Mouse (Mus musculus): ENCODE measurements at regions not wholly inside any gene's neighbourhood (a gene's known extent, or its start where the extent isn't known, plus 50 kb on each side); places are given as distances from the start of the nearest gene placed in this dataset.

DNA sequence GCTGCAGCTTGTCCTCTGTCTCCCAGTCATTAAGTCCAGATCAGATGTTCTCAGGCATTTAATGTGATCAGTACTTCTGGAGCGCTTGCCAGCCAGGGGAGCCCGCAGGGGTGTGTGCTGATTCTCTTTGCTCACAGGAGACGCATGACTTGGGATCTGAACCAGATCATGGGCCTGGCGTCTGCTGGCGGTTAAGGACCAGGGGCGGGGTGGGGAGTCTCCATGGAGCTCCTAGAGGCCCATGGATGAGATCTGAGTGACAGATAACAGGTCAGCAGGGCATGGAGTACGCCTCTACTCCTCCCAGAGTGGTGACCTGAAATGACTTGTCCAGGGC is 136.7 kb upstream of the Hdac4 start:
- TF ChIP-seq CTCF (IDR thresholded peaks at IDR 0.05; ENCODE audit: control insufficient read depth, insufficient read depth, low read length): no peak
- no peak for TF ChIP-seq POLR2A (IDR thresholded peaks at IDR 0.05; ENCODE audit: borderline replicate concordance, control insufficient read depth, low read depth, low read length)
- 53% methylated on average over 7 of the region's 7 CpGs for WGBS

DNA sequence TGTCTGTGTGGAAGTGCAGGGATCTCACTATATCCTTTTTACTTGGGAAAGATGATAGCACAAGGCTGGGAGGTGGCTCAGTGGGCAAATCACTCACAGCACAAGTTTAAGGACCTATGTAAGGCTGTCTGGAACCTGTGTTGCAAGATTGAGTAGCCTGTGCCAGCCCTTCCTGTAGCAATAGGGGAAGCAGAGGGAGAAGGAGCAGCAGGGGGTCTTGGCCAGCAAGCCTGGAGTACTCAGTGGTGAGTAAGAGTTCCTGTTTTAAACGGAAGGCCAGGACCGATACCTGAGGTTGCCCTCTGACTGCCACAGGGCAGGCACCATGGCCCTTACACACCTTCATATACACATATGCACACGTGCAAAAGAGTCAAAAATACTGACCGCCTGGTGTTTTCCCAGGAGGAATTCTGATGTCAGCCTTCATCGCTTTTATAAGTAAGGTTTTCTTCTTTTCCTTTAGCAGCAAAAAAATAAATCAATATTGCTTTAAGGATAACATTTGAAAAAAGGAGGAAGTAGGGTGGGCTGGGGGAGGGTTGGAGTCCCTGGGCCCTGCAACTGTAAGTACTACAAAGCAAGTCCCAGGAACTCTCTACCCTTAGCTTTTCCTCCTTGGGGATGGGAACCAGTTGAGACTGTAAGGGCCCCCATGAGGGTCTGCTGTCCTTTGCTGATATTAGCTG is 136.2 kb upstream of the Hdac4 start:
- WGBS: 21% methylated on average over 5 of the region's 5 CpGs
- Histone ChIP-seq H3K4me3 (replicated peaks; ENCODE audit: control insufficient read depth, low read depth, low read length) (no peak overlapping the region), H3K27ac (ENCODE audit: control insufficient read depth, insufficient read depth, low read depth, low read length, poor library complexity) (no peak overlapping the region), H3K4me1 (ENCODE audit: control insufficient read depth, insufficient read depth, low read length) (no peaks in the 10 kb centered on the region; the same call in 1 of the 2 replicates)
- TF ChIP-seq CTCF (IDR thresholded peaks at IDR 0.05; ENCODE audit: control insufficient read depth, insufficient read depth, low read length) (no peak), POLR2A (IDR thresholded peaks at IDR 0.05; ENCODE audit: borderline replicate concordance, control insufficient read depth, low read depth, low read length) (no peak)

More for the DNA sequence above, 136.7 kb upstream of the Hdac4 start:
- H3K4me3 ChIP-seq (replicated peaks; ENCODE audit: control insufficient read depth, low read depth, low read length): no peak overlapping the region
- no peak overlapping the region for H3K27ac ChIP-seq (ENCODE audit: control insufficient read depth, insufficient read depth, low read depth, low read length, poor library complexity)
- H3K4me1 ChIP-seq (ENCODE audit: control insufficient read depth, insufficient read depth, low read length): no peaks in the 10 kb centered on the region; the same call in 1 of the 2 replicates

DNA sequence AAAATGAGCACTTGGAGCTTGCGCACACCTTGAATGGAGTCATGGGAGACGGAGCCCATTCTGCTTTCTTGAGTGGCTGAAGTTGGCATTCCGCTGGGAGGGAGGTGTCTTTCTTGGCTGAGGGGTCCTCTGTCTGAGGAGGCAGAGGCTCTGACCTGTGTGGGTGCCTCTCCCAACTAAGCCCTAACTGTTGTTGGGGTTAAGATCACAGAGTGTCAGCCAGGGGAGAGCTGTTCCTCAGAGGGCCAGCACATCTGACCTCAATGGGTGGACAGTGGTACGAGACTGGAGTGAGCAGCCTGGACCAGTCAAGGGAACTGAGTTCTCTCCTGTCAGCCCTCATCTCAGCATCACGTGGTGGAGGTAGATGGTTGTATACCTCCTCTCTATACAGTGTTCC is 134.7 kb upstream of the Hdac4 start:
- H3K27ac ChIP-seq (ENCODE audit: control insufficient read depth, insufficient read depth, low read depth, low read length, poor library complexity): no peak overlapping the region
- no peaks in the 10 kb centered on the region; the same call in 1 of the 2 replicates for H3K4me1 ChIP-seq (ENCODE audit: control insufficient read depth, insufficient read depth, low read length)
- TF ChIP-seq CTCF (IDR thresholded peaks at IDR 0.05; ENCODE audit: control insufficient read depth, insufficient read depth, low read length) (no peak), POLR2A (IDR thresholded peaks at IDR 0.05; ENCODE audit: borderline replicate concordance, control insufficient read depth, low read depth, low read length) (no peak)
- no peak overlapping the region for H3K4me3 ChIP-seq (replicated peaks; ENCODE audit: control insufficient read depth, low read depth, low read length)
- WGBS: 82% methylated on average over 5 of the region's 5 CpGs

DNA sequence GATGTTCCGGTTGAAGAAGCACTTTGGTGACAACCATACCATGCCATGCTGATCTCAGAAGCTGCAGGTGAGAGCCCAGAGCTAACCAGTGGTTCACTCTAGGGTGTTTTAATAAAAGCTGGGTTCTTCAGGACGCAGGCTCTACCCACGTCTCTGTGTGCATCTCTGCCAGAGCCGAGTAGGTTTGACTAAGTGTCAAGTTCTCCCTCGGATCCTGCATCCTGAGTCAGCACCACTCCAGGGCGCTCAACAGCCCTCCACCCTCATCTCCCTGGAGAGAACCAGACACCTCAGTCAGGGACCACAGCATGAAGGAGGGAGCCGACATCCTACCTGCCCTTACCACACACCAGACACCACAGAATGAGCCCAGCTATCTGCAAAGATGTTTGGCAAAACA is 134.0 kb upstream of the Hdac4 start:
- Histone ChIP-seq H3K4me1 (ENCODE audit: control insufficient read depth, insufficient read depth, low read length) (no peaks in the 10 kb centered on the region; the same call in 1 of the 2 replicates), H3K4me3 (replicated peaks; ENCODE audit: control insufficient read depth, low read depth, low read length) (no peak overlapping the region), H3K27ac (ENCODE audit: control insufficient read depth, insufficient read depth, low read depth, low read length, poor library complexity) (no peak overlapping the region)
- 82% methylated on average over 7 of the region's 7 CpGs for WGBS
- TF ChIP-seq CTCF (IDR thresholded peaks at IDR 0.05; ENCODE audit: control insufficient read depth, insufficient read depth, low read length) (no peak), POLR2A (IDR thresholded peaks at IDR 0.05; ENCODE audit: borderline replicate concordance, control insufficient read depth, low read depth, low read length) (no peak)

DNA sequence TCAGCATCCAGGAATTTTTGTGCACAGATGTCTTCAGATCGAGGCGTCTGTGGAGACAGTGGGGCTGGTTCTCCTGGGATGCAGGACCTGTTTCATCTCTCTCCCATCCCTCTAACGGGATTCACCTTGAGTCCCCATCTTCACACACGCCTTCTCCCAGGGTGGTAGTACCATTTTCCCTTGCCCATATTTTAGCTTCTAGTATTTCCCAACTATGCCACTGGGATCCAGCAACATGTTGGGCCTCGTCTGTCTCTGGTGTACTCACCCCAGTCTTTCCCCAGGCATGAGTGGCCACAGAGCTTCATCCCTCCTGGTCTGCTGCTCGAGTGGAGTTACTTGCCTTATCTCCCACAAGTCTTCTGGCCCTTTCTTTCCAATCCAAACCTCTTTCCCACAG is 131.6 kb upstream of the Hdac4 start:
- H3K4me1 ChIP-seq (ENCODE audit: control insufficient read depth, insufficient read depth, low read length): no peaks in the 10 kb centered on the region; the same call in 1 of the 2 replicates
- WGBS: 85% methylated on average over 6 of the region's 6 CpGs
- no peak overlapping the region for H3K27ac ChIP-seq (ENCODE audit: control insufficient read depth, insufficient read depth, low read depth, low read length, poor library complexity)
- H3K4me3 ChIP-seq (replicated peaks; ENCODE audit: control insufficient read depth, low read depth, low read length): no peak overlapping the region
- no peak for TF ChIP-seq POLR2A (IDR thresholded peaks at IDR 0.05; ENCODE audit: borderline replicate concordance, control insufficient read depth, low read depth, low read length)

DNA sequence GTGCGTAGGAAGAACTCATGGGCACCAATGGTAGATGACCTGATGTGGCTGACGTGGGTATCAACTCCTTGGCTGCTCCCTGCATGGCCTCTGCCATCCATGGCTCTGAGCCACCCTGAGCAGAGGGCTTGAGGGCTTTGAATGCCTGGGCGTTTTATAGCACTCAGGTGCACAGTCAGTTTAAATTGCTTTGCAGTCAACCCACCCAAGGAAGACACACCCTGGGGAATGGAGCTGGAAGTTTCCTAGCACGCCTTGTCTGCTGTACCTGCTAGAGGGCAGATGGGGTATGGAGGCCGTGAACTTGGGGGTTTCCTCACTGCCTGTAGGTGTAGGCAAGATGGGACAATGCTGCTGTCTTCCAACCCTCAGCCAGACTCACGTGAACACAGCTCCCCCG is 129.8 kb upstream of the Hdac4 start:
- WGBS: 78% methylated on average over 7 of the region's 7 CpGs
- H3K4me1 ChIP-seq (ENCODE audit: control insufficient read depth, insufficient read depth, low read length): no peaks in the 10 kb centered on the region
- H3K4me3 ChIP-seq (replicated peaks; ENCODE audit: control insufficient read depth, low read depth, low read length): no peak overlapping the region
- TF ChIP-seq CTCF (IDR thresholded peaks at IDR 0.05; ENCODE audit: control insufficient read depth, insufficient read depth, low read length): no peak
- no peak for TF ChIP-seq POLR2A (IDR thresholded peaks at IDR 0.05; ENCODE audit: borderline replicate concordance, control insufficient read depth, low read depth, low read length)
- no peak overlapping the region for H3K27ac ChIP-seq (ENCODE audit: control insufficient read depth, insufficient read depth, low read depth, low read length, poor library complexity)

DNA sequence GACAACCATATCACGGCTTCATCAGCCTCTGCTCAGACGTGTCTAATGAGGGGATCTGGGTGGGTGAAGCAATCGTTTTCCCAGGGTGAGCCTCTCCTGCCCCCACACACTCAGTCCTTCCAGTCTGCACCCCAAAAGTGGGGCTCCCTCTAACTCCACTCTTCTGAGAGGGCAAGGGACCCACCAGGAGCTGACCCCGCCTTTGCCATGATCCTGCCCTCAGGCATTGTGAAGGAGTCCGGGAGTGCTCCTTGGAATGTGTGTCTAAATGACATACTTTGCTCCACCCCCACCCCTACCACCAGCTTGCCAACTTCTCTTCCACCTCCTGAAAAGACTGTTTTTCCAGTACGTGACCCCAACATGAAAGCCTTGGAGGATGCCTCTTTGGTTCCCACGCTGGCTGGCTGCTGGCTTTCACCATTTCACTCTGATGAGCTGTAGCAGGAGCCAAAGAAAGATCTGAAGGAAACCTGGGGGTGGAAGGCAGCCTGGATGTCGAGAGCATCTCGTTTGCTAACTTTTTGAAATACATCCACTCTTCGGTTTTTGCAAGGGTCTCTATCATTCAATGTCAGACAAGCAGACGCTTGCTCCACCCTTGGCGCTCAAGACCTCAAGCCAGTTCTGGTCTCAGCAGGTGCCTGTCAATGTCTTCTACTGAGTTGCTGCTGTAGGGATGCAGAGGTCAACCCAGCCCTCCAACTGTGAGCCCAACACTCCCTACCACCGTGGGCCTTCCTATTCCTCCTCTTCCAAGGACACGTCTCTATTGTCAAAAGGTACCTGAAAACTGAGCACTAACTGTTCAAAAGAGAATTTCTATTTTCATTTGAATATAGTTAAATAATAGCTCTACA is 128.8 kb upstream of the Hdac4 start:
- 79% methylated on average over 14 of the region's 14 CpGs for WGBS
- TF ChIP-seq CTCF (IDR thresholded peaks at IDR 0.05; ENCODE audit: control insufficient read depth, insufficient read depth, low read length) (no peak), POLR2A (IDR thresholded peaks at IDR 0.05; ENCODE audit: borderline replicate concordance, control insufficient read depth, low read depth, low read length) (no peak)
- H3K4me1 ChIP-seq (ENCODE audit: control insufficient read depth, insufficient read depth, low read length): no peaks in the 10 kb centered on the region
- H3K4me3 ChIP-seq (replicated peaks; ENCODE audit: control insufficient read depth, low read depth, low read length): no peak overlapping the region
- no peak overlapping the region for H3K27ac ChIP-seq (ENCODE audit: control insufficient read depth, insufficient read depth, low read depth, low read length, poor library complexity)

DNA sequence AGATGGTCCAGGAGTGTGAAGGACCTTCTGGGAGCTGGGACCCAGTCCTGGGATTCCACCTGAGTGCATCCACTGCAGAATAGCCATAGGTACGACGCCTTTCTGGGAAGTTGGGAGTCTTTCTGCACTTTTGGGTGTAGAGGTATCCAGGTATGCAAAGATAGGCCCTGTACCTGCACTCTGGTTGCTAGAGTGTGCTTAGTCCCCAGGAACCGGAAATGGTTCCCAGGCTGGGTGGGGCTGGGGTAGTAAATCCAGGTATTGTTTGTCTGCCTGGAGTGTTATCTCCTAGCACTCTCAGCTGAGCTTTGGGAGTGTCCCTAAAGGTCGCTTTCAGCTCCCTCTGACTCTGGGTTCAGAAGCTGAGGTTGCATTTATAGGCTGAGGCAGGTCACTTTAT is 121.6 kb upstream of the Hdac4 start:
- 73% methylated on average over 4 of the region's 4 CpGs for WGBS
- H3K4me1 ChIP-seq (ENCODE audit: control insufficient read depth, insufficient read depth, low read length): no peaks in the 10 kb centered on the region
- no peak for TF ChIP-seq CTCF (IDR thresholded peaks at IDR 0.05; ENCODE audit: control insufficient read depth, insufficient read depth, low read length)
- TF ChIP-seq POLR2A (IDR thresholded peaks at IDR 0.05; ENCODE audit: borderline replicate concordance, control insufficient read depth, low read depth, low read length): no peak

More for the DNA sequence above, 121.6 kb upstream of the Hdac4 start:
- no peak overlapping the region for H3K27ac ChIP-seq (ENCODE audit: control insufficient read depth, insufficient read depth, low read depth, low read length, poor library complexity)
- no peak overlapping the region for H3K4me3 ChIP-seq (replicated peaks; ENCODE audit: control insufficient read depth, low read depth, low read length)
